Mouse (Mus musculus) midbrain, embryonic 10.5 days (tissue): Measurements from ENCODE around the gene Kidins220. TPM values are rescaled to one million over a fixed set of nuclear protein-coding genes. Genes with fewer than 3 reads are reported as not detected.

Experiments used
- DNase-seq: peaks from one replicate; pipeline ENCODE4 v3.0.0-alpha.2; 2017; ENCODE audit warnings: low spot score
- H3K27ac ChIP-seq: fragments of 300-500 bp; sonication (generic); replicated peaks from 2 replicates; pipeline ENCODE4 v1.5.1; 2016; ENCODE audit warnings: mild to moderate bottlenecking
- H3K27me3 ChIP-seq: fragments of 300-500 bp; sonication (generic); 2 replicates; pipeline ENCODE4 v1.6.1; 2016; ENCODE audit warnings: low read depth, mild to moderate bottlenecking; ENCODE audit not compliant: poor library complexity, severe bottlenecking
- H3K36me3 ChIP-seq: fragments of 300-500 bp; sonication (generic); 2 replicates; pipeline ENCODE4 v1.6.1; 2016; ENCODE audit warnings: mild to moderate bottlenecking, moderate library complexity
- H3K4me1 ChIP-seq: fragments of 300-500 bp; sonication (generic); 2 replicates; pipeline ENCODE4 v1.6.1; 2016
- H3K4me3 ChIP-seq: fragments of 300-500 bp; sonication (generic); 2 replicates; pipeline ENCODE4 v1.5.1; 2016; ENCODE audit warnings: mild to moderate bottlenecking, moderate library complexity
- H3K9me3 ChIP-seq: fragments of 300-500 bp; sonication (generic); replicated peaks from 2 replicates; pipeline ENCODE4 v1.6.1; 2016; ENCODE audit warnings: mild to moderate bottlenecking
- WGBS: fragments of 180-500 bp; shearing (Covaris S2); methylation state at CpG from one replicate; pipeline ENCODE4 v1.1.7; 2016; 5-methylcytosine and 5-hydroxymethylcytosine counted together
- polyA plus RNA-seq: library from polyadenylated mRNA; unstranded; fragments of >200 nt; fragmentation: Nextera tagmentation; extraction: Ambion mirVana; gene quantifications from 2 replicates; pipeline ENCODE4 v1.2.1, GENCODE M21; 2016

The Kidins220 gene
- polyA plus RNA-seq, 1 experiment from 2014 or later: 22.9 TPM

GRCm38 (mm10) chr12:25092027-25092704 lies 117.4 kb downstream of the Kidins220 start:
- H3K27ac ChIP-seq: peak overlapping the region; percentile 76
- peak; percentile 90 for DNase-seq

GRCm38 (mm10) chr12:25092751-25093211 lies 118.1 kb downstream of the Kidins220 start:
- Histone ChIP-seq H3K27me3 (peaks cover 11% of the 10 kb centered on the region), H3K27ac (peak overlapping the region; percentile 76), H3K9me3 (no peaks in the 10 kb centered on the region), H3K36me3 (peaks cover 9% of the 10 kb centered on the region; the same call in 1 of the 2 replicates), H3K4me1 (peaks cover 33% of the 10 kb centered on the region), H3K4me3 (peak overlapping the region; percentile 83)
- DNase-seq: peak; percentile 69
- 2% methylated on average over 17 of the region's 17 CpGs for WGBS

More at GRCm38 (mm10) chr12:25092027-25092704, 117.4 kb downstream of the Kidins220 start:
- peaks cover 11% of the 10 kb centered on the region for H3K27me3 ChIP-seq
- peaks cover 9% of the 10 kb centered on the region; the same call in 1 of the 2 replicates for H3K36me3 ChIP-seq
- peak overlapping the region; percentile 83 for H3K4me3 ChIP-seq
- 9% methylated on average over 25 of the region's 25 CpGs for WGBS
- H3K4me1 ChIP-seq: peaks cover 27% of the 10 kb centered on the region
- H3K9me3 ChIP-seq: no peaks in the 10 kb centered on the region

- H3K36me3 ChIP-seq: peaks cover 9% of the 10 kb centered on the region; the same call in 1 of the 2 replicates
- peak; percentile 40 for DNase-seq
- H3K4me1 ChIP-seq: peaks cover 38% of the 10 kb centered on the region
- 16% methylated on average over 11 of the region's 11 CpGs for WGBS
- H3K4me3 ChIP-seq: peak overlapping the region; percentile 83
- peak overlapping the region; percentile 76 for H3K27ac ChIP-seq
- peaks cover 11% of the 10 kb centered on the region for H3K27me3 ChIP-seq
- no peaks in the 10 kb centered on the region for H3K9me3 ChIP-seq
Observed at GRCm38 (mm10) chr12:25093241-25093774, 118.6 kb downstream of the Kidins220 start.

- Histone ChIP-seq H3K4me3 (peak overlapping the region; percentile 83), H3K4me1 (peaks cover 54% of the 10 kb centered on the region)
- WGBS: under 1% methylated on average over 22 of the region's 22 CpGs
Observed at GRCm38 (mm10) chr12:25094621-25095521, 120.1 kb downstream of the Kidins220 start.

GRCm38 (mm10) chr12:25095538-25095937 lies 120.8 kb downstream of the Kidins220 start:
- H3K36me3 ChIP-seq: peaks cover 9% of the 10 kb centered on the region; the same call in 1 of the 2 replicates
- peak overlapping the region; percentile 83 for H3K4me3 ChIP-seq
- H3K27me3 ChIP-seq: peaks cover 11% of the 10 kb centered on the region
- peak overlapping the region; percentile 97 for H3K27ac ChIP-seq
- WGBS: under 1% methylated on average over 19 of the region's 19 CpGs
- no peak for DNase-seq
- H3K4me1 ChIP-seq: peaks cover 59% of the 10 kb centered on the region
- H3K9me3 ChIP-seq: no peaks in the 10 kb centered on the region

More at GRCm38 (mm10) chr12:25094621-25095521, 120.1 kb downstream of the Kidins220 start:
- DNase-seq: peak; percentile 42
- Histone ChIP-seq H3K27me3 (peaks cover 11% of the 10 kb centered on the region), H3K27ac (peak overlapping the region; percentile 97), H3K9me3 (no peaks in the 10 kb centered on the region), H3K36me3 (peaks cover 9% of the 10 kb centered on the region; the same call in 1 of the 2 replicates)

- H3K4me1 ChIP-seq: peaks cover 64% of the 10 kb centered on the region
- H3K27ac ChIP-seq: peak overlapping the region; percentile 97
- DNase-seq: peak; percentile 96
- H3K9me3 ChIP-seq: no peaks in the 10 kb centered on the region
- under 1% methylated on average over 41 of the region's 41 CpGs for WGBS
- peaks cover 9% of the 10 kb centered on the region; the same call in 1 of the 2 replicates for H3K36me3 ChIP-seq
- H3K4me3 ChIP-seq: peak overlapping the region; percentile 83
- peaks cover 11% of the 10 kb centered on the region for H3K27me3 ChIP-seq
Observed at GRCm38 (mm10) chr12:25095974-25096639, 121.4 kb downstream of the Kidins220 start.

- Histone ChIP-seq H3K9me3 (no peaks in the 10 kb centered on the region), H3K36me3 (peaks cover 9% of the 10 kb centered on the region; the same call in 1 of the 2 replicates), H3K27me3 (peaks cover 11% of the 10 kb centered on the region), H3K27ac (peak overlapping the region; percentile 97), H3K4me3 (peak overlapping the region; percentile 83), H3K4me1 (peaks cover 70% of the 10 kb centered on the region)
- WGBS: under 1% methylated on average over 15 of the region's 15 CpGs
- no peak for DNase-seq
Observed at GRCm38 (mm10) chr12:25096640-25097051, 121.9 kb downstream of the Kidins220 start.

- H3K9me3 ChIP-seq: no peaks in the 10 kb centered on the region
- peak within 1 kb of the TSS; percentile 83 for H3K4me3 ChIP-seq
- peak within 1 kb of the TSS; percentile 97 for H3K27ac ChIP-seq
- WGBS: 5% methylated on average over 1 of the region's 1 CpGs
- DNase-seq: no peak
- H3K36me3 ChIP-seq: peaks cover 9% of the 10 kb centered on the region; the same call in 1 of the 2 replicates
- H3K27me3 ChIP-seq: peaks cover 11% of the 10 kb centered on the region
- peaks cover 72% of the 10 kb centered on the region for H3K4me1 ChIP-seq
Observed at GRCm38 (mm10) chr12:25097052-25097209, 122.2 kb downstream of the Kidins220 start, which contains the start of gene Id2. Gene Id2 (minus strand): TSS chr12:25097140.

- Histone ChIP-seq H3K27ac (peak overlapping the region; percentile 97), H3K4me3 (peak overlapping the region; percentile 83), H3K4me1 (peaks cover 68% of the 10 kb centered on the region), H3K27me3 (peaks cover 11% of the 10 kb centered on the region), H3K9me3 (no peaks in the 10 kb centered on the region), H3K36me3 (peaks cover 9% of the 10 kb centered on the region; the same call in 1 of the 2 replicates)
- DNase-seq: peak; percentile 73
- 4% methylated on average over 28 of the region's 28 CpGs for WGBS
Observed at GRCm38 (mm10) chr12:25097210-25098160, 122.8 kb downstream of the Kidins220 start.

GRCm38 (mm10) chr12:25098161-25098550 lies 123.4 kb downstream of the Kidins220 start:
- H3K27ac ChIP-seq: peak overlapping the region; percentile 97
- H3K4me1 ChIP-seq: peaks cover 62% of the 10 kb centered on the region
- WGBS: under 1% methylated on average over 10 of the region's 10 CpGs
- H3K9me3 ChIP-seq: no peaks in the 10 kb centered on the region
- peaks cover 8% of the 10 kb centered on the region; the same call in 1 of the 2 replicates for H3K36me3 ChIP-seq
- peak overlapping the region; percentile 83 for H3K4me3 ChIP-seq
- DNase-seq: no peak
- H3K27me3 ChIP-seq: peaks cover 4% of the 10 kb centered on the region
